Mouse (Mus musculus) frontal cortex, postnatal 14 days (tissue): ENCODE measurements at regions not wholly inside any gene's neighbourhood (a gene's known extent, or its start where the extent isn't known, plus 50 kb on each side); places are given as distances from the start of the nearest gene placed in this dataset.

Source experiments
- DNase-seq, 2 experiments: peaks; one replicate each; pipeline ENCODE4 v3.0.0; 2022; ENCODE audit warnings: low spot score in 2 of 2

- no peak for DNase-seq
These were observed 135.1 kb downstream of the Rbm43 start for GRCm38 (mm10) chr2:51799856-51800255.

- DNase-seq, result no peak
These were observed 112.0 kb downstream of the Rbm43 start for GRCm38 (mm10) chr2:51822976-51823375.

- peak in 1 of 2 experiments; percentile 32 for DNase-seq
These were observed 104.5 kb downstream of the Rbm43 start for GRCm38 (mm10) chr2:51830286-51830944.

- DNase-seq, result no peak
These were observed 103.8 kb downstream of the Rbm43 start for GRCm38 (mm10) chr2:51830965-51831720.

GRCm38 (mm10) chr2:51837864-51838263, 97.1 kb downstream of the Rbm43 start:
- no peak for DNase-seq

DNA sequence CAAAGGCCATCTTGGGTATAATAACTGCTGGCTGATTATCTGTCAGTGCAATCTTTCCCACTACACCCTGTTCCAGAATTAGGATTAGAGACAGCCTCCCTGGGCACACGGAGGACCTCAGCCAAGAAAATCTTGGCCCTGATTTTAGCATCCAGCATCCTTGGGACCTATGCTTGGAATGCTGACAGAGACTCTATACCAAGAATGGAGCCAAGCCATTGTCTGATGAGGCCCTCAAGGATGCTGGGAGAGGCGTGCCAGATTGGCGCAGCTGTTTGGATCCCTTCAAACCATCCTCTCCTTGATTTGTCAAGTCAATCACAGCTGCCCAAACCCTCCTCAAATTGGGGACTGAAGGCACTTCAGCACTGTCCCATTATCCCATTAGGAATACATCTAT, 94.2 kb downstream of the Rbm43 start:
- DNase-seq, result no peak

DNA sequence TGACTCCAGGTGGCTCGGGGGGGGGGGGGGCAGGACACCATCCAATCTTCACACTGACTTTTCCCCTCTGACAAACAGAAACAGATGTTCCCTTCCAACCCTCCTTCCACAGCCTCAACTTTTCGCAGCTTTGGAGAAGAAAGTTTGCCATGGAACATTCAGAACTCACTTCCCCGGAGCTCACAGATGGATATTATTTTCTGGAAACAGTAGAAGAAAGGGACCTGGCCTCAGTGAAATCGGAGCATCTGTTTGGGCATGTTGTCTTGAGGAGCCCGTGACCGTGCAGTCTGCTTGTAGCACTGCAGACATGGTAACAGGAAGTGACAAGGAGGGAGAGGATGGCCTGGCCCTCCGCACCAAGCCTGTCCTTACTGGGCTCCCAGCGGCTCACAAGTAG, 90.1 kb downstream of the Rbm43 start:
- DNase-seq, result no peak

DNA sequence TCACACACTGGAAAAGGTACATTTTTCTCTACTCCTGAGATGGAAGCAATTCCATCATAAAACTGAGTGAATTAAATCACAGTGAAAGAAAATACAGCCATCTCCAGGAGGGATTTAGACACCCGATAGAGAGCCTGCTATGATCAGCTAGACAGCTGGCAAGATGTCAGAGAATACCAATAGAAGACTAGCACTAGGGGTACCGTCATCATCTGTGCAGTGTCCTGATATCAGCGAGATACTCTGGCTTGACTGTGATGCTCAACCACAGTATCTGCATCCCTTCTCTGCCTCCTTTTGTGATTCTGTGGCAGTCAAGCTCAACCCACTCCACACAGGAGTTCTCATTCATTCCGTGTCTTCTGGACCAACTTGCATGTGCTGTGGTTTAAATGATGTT, 87.4 kb downstream of the Rbm43 start:
- DNase-seq, result no peak

DNA sequence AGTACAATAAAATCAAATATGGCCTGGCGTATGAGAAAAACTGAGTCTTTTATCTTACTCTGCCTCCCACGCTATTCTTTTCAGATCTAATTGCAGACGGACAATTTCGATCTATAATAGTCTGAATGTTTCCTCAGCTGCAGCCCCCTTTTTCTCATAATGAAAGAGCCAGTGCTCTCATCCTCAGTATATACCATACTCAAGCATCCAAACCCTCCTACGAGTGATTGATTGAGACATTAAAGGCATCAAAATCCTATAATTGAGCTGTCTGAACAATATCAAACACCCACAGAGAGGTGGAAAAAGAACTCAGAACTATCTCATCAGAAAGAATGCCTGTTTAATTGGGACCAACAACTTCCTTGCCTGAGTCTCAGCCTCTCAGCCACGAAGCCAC, 87.0 kb downstream of the Rbm43 start:
- DNase-seq, result no peak

GRCm38 (mm10) chr2:51848491-51848890, 86.5 kb downstream of the Rbm43 start:
- DNase-seq, result no peak

DNA sequence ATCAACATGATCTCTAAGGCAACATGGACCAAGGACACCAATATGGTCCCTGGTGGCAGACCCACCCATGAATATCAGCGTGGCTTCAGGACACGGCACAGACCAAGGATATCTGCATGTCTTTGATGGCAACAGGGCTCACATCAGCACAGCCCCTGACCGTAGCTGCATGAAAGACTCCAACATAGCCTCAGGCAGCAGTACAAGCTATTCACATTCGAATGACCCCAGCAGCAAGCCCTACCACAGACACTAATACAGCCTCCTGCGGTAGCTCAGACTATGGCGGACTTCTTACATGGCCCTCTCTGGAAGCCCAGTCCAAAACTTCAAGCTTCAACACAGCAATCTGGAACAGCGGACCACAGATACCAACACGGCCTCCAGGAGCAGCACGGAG, 84.4 kb downstream of the Rbm43 start:
- DNase-seq, result no peak

DNA sequence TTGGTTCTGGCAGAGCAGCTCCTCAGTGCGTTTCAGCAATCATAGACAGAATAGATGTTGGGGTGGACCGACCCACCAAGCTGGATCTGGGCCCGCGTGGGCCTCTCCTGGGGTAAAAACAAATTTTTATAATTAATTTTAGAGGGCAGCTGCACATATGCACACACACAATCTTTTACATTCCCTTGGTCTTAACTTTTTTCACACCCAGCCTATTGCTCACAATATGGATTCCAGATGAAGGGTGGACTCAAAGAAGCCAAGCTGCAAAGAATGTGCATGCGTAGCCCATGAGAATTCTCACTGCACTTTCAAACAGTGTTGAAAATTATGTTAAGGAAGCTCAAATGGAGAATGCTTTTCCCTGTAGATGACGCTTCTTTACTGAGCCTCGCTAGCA, 83.3 kb downstream of the Rbm43 start:
- DNase-seq, result no peak

GRCm38 (mm10) chr2:51857226-51857625, 77.7 kb downstream of the Rbm43 start:
- no peak for DNase-seq

DNA sequence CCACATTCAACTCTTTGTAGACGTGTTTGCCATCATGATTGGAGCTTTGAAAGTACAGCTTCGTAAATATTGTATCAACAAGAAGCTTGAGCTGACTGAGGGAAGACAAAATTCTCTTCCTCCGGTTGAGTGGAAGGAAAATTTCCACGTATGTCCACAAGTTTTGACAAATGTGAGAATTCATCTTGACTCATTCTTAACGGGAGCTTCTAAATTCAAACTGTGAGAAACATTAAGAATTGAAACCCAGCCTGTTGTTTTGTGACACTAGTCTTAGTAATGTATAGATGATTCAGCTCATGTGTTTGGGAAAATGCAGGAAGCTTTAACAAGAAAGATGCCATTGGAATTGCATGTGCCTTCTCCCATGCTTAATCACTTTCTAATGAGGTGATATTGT, 68.9 kb downstream of the Rbm43 start:
- DNase-seq, result no peak

GRCm38 (mm10) chr2:51868878-51869510, 66.0 kb downstream of the Rbm43 start:
- no peak for DNase-seq

DNA sequence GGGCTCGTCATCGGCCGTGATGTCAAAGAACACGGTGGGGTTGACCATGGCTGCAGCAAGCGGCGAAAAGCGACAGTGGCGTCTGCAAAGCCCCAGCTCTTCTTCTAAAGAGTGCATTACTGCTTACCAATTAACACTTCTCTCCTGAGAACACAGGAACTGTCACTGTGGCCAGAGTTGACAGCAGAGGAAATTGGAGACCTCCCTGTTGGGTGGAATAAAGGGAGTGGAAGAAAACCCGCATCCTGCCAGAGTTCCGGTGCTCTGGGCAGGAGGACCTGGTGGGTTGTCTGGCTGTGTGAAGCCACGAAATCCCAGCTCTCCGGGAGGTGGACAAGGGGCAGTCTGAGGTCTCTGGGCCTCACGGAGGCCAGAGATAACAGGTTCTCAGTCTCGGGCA, 63.4 kb downstream of the Rbm43 start:
- DNase-seq, result no peak
